Comparison of ENCODE assay signal across 16 mouse cellular contexts in the genomic region with DNA sequence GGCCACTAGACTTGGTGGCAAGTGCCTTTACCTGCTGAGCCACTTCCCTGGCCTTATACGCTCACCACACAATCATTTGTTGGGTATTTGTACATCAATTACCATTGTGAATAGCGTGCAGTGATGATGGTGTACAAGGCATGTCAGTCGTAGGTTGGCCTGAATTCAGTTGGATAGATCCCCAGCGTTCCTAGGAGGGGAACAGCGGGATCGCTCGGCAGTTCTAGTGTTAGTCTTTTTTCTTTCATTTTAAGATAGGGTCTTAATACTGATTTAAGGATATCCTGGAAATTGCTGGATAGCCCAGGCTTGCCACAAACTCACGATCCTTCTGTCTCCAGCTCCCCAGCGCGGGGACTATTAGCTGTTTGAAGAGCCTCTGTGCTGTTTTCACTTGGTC.
"Had no signal": no experiment of that assay in that cellular context is flagged by ENCODE, and none has a peak within 500 bp of the region (broad histone marks: within the 10 kb centered on the region; RNA-seq: fewer than 3 reads in every experiment).

No protein-coding gene starts in this region.

- H3K9me3 ChIP-seq: neural tube, embryonic 13.5 days; neural tube, embryonic 15.5 days; stomach, embryonic 15.5 days had no signal

- H3K9ac ChIP-seq: neural tube, embryonic 13.5 days; neural tube, embryonic 15.5 days; stomach, embryonic 15.5 days had no signal

- H3K4me2 ChIP-seq: neural tube, embryonic 13.5 days; neural tube, embryonic 15.5 days; stomach, embryonic 15.5 days had no signal

- H3K36me3 ChIP-seq: neural tube, embryonic 13.5 days; neural tube, embryonic 15.5 days; stomach, embryonic 15.5 days had no signal

- H3K4me3 ChIP-seq: neural tube, embryonic 13.5 days; neural tube, embryonic 15.5 days; stomach, embryonic 15.5 days had no signal

- H3K27me3 ChIP-seq: neural tube, embryonic 13.5 days; neural tube, embryonic 15.5 days; stomach, embryonic 15.5 days had no signal

- DNase-seq: retina, postnatal 1 day; right cerebral cortex, adult 18-20 months; right cerebral cortex, postnatal 14 days; right cerebral cortex, postnatal 25 days; right cerebral cortex, postnatal 4 days; spleen, adult 18-20 months; thymus, adult 18-20 months; thymus, adult 2 months; thymus, postnatal 14 days; thymus, postnatal 25 days; thymus, postnatal 36 days; thymus, postnatal 4 days had no signal

- H3K27ac ChIP-seq: neural tube, embryonic 13.5 days; neural tube, embryonic 15.5 days; stomach, postnatal 0 days had no signal
